Mouse (Mus musculus) inflammation-experienced regulatory T-cells, adult 6 months (primary cell): ENCODE data around the gene Nmur1. TPM values are rescaled to one million over a fixed set of nuclear protein-coding genes. Genes with fewer than 3 reads are reported as not detected.

ENCODE experiments used
- ATAC-seq: one replicate; pipeline ENCODE4 v1.8.0; 2017
- polyA plus RNA-seq, 3 experiments: library from polyadenylated mRNA; unstranded; fragments of 100-300 nt; shearing (Covaris generic); gene quantifications; one replicate each; pipeline ENCODE4 v1.2.1; 2017

The Nmur1 gene
- polyA plus RNA-seq, 3 experiments from 2014 or later, result 0.77 to 2.1 (median 1.5) TPM

DNA sequence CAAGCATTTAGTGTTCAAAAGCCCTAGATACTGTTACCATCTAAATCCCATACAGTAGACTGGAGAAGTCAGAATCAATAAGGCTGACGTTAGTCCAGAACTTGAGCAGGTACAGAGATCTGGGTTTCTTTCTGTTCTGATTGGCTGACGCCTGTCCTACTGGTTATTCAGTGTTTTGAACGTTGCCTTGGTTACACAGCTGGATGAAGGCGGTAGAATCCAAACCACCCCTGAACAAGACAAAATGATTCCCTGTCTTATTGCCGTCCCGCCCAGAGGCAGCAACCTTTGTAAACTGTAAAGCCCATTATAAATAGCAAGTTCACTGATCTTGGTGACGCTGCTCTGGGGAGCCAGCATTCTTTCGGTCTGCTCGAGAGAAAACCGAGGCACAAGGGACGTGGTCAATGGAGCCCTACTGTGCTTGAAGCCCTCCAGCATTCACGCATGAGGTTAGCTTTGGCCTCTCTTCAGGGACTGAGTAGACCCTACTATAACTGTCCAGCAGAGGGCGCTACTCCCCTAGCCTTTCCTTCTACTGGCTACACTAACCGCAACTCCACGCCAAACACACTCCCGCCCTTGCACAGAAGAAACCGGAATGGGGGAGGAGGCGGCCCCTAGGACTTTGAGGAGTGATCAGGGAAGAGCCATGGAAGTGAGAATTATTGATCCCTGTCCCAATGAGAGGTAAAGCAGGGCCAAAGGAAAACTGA is 14.3 kb upstream of the Nmur1 start:
- ATAC-seq, result peak; percentile 61

GRCm38 (mm10) chr1:86439487-86440170 is 13.6 kb upstream of the Nmur1 start:
- ATAC-seq, result no peak

- no peak for ATAC-seq
Measured at GRCm38 (mm10) chr1:86438501-86438900, 12.5 kb upstream of the Nmur1 start.

DNA sequence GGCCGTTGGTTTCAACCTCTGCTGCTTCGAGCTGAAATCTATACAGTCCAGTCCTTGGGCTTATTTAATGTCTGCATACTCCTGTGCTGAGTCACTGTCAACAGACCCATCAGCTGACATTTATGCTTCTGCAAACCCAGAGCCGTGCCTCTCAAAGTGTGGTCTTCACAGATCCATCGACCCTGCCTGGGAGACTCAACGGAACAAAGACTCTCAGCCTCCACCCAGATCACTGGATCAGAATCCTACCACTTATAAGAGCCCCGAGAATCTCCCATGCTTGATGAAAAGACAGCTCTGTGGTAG is 11.9 kb upstream of the Nmur1 start:
- no peak for ATAC-seq

GRCm38 (mm10) chr1:86437219-86438013 is 11.4 kb upstream of the Nmur1 start:
- no peak for ATAC-seq

DNA sequence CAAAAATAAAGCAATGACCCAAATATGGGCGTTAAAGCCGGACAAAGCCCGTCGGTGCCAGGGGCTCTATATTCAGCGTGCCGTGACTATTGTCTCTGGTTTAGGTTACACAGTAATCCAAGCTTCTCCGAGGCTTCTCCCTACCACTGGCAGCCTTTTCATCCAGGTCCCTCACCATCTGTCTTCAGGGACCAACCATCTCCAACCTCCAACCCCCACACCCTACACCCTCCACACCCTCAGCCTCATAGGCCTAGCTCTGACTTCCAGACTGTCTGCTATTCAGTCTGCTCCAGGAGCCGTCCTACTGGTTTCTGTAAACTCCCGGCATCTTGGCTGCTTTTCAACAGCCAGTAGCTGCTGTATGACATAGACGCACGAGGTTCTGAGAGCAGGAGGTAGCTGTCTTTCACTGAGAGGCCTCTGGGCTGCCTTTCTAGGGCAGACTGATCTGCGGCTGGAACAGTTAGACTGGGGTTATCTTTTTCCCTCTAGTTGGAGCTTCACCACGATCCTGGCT is 9.3 kb upstream of the Nmur1 start:
- ATAC-seq, result no peak

DNA sequence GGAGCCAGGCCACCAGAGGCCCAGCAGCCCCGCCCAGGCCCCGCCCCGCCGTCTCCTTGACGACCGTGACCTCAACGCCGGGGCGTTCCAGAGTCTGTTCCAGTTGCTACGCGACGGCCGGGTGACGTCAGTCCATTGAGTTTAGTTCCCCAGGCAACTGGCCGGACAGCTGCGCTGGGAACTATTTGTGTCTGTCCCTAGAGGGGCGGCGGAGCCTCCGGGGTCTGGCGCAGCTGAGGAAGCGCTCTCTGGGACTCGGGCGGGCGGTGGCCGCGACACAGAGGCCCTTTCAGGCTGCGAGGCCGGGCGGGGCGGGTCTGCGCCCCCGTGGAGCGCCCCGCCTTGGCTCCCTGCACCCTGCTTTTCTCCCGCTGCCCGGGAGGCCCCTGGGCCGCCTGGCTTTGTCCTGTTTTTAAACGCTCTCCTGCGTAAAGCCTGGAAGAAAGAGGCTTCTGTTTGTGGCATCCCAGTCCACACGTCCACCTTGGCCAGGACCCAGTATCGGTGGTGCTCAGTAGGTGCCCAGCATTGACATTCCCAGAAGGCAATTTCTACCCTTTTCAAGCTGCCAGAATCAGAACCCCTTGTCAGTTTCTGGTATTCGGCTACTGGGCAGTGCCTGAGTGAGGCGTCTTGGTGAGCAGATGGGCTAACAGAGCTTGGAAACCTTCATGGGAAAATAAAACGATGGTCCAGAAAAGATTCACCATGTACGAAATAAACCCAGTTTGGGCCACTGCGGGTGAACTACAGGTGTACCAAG is 8.6 kb upstream of the Nmur1 start:
- ATAC-seq, result peak; percentile 97

DNA sequence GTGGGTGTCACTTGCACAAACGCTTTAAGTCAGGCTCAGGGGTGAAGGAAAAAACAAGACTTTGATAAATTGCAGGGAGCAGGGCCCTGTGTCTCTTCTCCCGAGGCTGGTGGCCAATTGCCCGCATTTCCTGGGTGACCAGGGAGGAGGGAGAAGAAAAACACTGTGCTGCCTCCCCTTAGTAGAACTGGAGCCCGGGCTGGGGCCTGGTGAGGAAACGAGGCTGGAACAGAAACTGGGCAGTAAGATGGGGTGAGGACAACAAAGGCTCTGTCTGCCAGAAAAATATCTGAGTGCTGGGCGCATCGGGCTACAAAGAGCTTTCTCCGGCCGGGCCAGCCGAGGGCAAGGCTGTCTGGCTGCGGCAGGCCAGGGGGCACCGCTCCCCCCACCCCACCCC is 8.0 kb upstream of the Nmur1 start:
- no peak for ATAC-seq

- no peak for ATAC-seq
Measured at GRCm38 (mm10) chr1:86433359-86433758, 7.3 kb upstream of the Nmur1 start.

DNA sequence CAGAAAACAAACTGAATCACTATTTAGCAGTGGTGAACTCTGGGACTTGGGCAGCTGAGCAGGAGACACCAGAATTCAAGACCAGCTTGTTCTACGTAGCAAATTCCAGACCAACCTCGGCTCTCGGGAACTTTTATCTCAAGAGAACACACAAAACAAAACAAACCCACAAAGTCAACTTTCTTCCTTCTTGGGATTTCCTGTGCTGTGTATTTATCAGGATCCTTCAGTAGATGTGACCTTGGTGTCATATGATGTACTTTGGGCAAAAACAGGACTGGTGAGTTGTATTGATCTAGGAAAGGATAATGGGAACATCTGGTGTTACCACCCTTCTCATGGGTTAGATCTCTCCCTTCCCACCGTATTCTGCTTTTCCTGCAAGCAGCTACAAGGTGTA is 6.8 kb upstream of the Nmur1 start:
- no peak for ATAC-seq

- peak; percentile 43 for ATAC-seq
Measured at GRCm38 (mm10) chr1:86430056-86430455, 4.0 kb upstream of the Nmur1 start.

GRCm38 (mm10) chr1:86424835-86425547 is 1.0 kb downstream of the Nmur1 start:
- no peak for ATAC-seq

DNA sequence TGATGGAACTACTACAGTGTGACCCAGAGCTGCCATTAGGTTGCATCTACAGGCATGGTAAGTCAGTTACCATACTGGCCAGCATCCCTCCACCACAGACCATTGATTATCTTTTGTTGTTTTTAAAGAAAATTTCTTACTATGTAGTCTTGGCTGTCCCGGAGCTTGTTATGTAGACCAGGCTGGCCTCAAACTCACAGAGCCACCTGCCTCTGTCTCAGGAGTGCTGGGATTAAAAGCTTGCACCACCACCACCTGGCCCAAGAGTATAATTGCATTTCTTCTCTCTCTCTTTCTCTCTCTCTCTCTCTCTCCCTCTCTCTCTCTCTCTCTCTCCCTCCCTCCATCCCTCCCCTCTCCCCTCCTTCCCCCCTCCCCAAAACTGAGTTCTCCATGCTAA is 1.7 kb downstream of the Nmur1 start:
- no peak for ATAC-seq

GRCm38 (mm10) chr1:86423879-86424278 is 2.1 kb downstream of the Nmur1 start:
- ATAC-seq, result no peak

- no peak for ATAC-seq
Measured at GRCm38 (mm10) chr1:86421007-86421406, 5.0 kb downstream of the Nmur1 start.

DNA sequence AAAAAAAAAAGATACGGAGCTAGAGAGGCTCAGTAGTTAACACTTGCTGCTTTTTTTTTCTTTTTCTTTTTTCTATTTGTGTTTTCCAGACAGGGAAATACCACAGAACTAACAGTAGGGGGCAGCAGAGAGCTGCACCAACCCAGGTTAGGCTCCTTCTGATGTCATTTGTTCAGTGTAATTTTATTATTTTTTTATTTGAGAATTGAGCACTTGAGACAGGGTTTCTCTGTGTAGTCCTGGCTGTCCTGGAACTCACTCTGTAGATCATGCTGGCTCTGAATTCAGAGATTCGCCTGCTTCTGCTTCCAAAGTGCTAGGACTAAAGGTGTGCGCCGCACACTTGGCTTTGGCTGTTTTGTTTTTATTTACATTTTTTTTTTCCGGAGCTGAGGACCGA is 9.7 kb downstream of the Nmur1 start:
- no peak for ATAC-seq

GRCm38 (mm10) chr1:86415612-86416184 is 10.3 kb downstream of the Nmur1 start:
- ATAC-seq, result peak; percentile 68

- peak; percentile 78 for ATAC-seq
Measured at GRCm38 (mm10) chr1:86415144-86415543, 10.9 kb downstream of the Nmur1 start.

DNA sequence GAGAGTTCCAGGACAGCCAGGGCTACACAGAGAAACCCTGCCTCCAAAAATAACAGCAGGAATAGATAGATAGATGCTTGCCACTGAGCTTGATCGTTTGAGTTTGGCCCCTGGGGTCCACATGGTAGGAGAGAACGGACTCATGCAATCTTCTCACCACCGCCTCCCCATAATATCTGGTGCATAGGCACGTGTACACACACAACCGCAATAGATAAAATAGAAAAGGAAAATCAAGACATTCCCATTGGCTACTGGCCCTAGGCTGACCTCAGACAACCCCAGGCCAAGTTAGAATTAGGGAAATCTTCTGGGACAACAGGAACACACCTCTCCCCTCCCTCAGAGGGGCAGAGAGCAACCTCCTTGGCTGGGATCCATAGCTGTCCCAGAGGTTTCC is 11.3 kb downstream of the Nmur1 start:
- no peak for ATAC-seq

GRCm38 (mm10) chr1:86409476-86409875 is 16.6 kb downstream of the Nmur1 start:
- no peak for ATAC-seq

GRCm38 (mm10) chr1:86408515-86408914 is 17.5 kb downstream of the Nmur1 start:
- ATAC-seq, result no peak

DNA sequence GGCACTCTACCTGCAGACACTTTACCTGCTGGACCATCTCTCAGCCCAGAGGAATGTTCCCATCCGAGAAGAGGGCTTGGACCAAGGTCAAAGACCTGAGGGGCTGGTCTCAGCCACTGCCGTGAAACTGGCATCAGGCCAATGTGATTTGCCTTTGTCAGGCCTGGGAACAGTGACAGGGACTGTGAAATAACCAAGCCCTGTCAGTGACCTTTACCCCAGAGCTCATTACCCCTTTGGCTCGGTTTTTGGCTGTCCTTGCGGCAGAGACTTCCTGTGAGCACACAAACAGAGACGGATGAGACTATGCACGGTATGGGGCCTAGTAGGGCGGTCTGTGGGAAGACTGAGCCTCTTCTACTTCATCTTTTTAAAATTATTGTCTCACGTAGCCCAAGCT is 19.1 kb downstream of the Nmur1 start:
- peak; percentile 81 for ATAC-seq
